ENCODE assay signal across 8 mouse cellular contexts in genomic region chr1:124845681-124846080, GRCm38 (mm10).
DNase-seq lines count a peak whose midpoint lies in the region; ATAC-seq lines count a peak whose summit lies in the region.

No protein-coding gene starts in this region.

- H3K9me3 ChIP-seq in neural tube, embryonic 15.5 days (replicated peaks), result no peaks in the 10 kb centered on the region
- no peaks in the 10 kb centered on the region for H3K9me3 ChIP-seq in embryonic facial prominence, embryonic 10.5 days
- no peaks in the 10 kb centered on the region for H3K9me3 ChIP-seq in intestine, embryonic 16.5 days (ENCODE audit: control insufficient read depth, low read length)

- no peak overlapping the region for H3K4me2 ChIP-seq in neural tube, embryonic 15.5 days
- H3K4me2 ChIP-seq in intestine, embryonic 16.5 days (ENCODE audit: low read depth, low read length), result no peak overlapping the region

- no peak for ATAC-seq in neural tube, embryonic 15.5 days (ENCODE audit: low FRiP score)
- no peak for ATAC-seq in intestine, embryonic 16.5 days

- peak; percentile 17 to 23 for DNase-seq in gastrocnemius, postnatal 4 days (ENCODE audit: low spot score in 2 of 2)
- no peak for DNase-seq in gastrocnemius, postnatal 25 days
- DNase-seq in neural tube, embryonic 10.5 days (ENCODE audit: extremely low spot score, low spot score), result peak; percentile 29
- peak; percentile 53 for DNase-seq in embryonic facial prominence, embryonic 10.5 days (ENCODE audit: low spot score)
- peak; percentile 18 for DNase-seq in lung, postnatal 14 days
- no peak for DNase-seq in thymus, postnatal 25 days

- no peaks in the 10 kb centered on the region for H3K27me3 ChIP-seq in neural tube, embryonic 15.5 days (replicated peaks)
- H3K27me3 ChIP-seq in embryonic facial prominence, embryonic 10.5 days (replicated peaks; ENCODE audit: low read depth, poor library complexity, severe bottlenecking), result no peaks in the 10 kb centered on the region
- H3K27me3 ChIP-seq in intestine, embryonic 16.5 days (replicated peaks; ENCODE audit: control insufficient read depth, insufficient read depth, low read length), result no peaks in the 10 kb centered on the region

- H3K9ac ChIP-seq in neural tube, embryonic 15.5 days (replicated peaks), result no peak overlapping the region
- no peak overlapping the region for H3K9ac ChIP-seq in intestine, embryonic 16.5 days (ENCODE audit: low read depth, low read length)

- H3K4me3 ChIP-seq in neural tube, embryonic 15.5 days (replicated peaks), result no peak overlapping the region
- no peak overlapping the region for H3K4me3 ChIP-seq in embryonic facial prominence, embryonic 10.5 days
- no peak overlapping the region for H3K4me3 ChIP-seq in intestine, embryonic 16.5 days (ENCODE audit: low read length)

- WGBS in neural tube, embryonic 15.5 days, result 62% methylated on average over 6 of the region's 6 CpGs
- WGBS in embryonic facial prominence, embryonic 10.5 days, result 59% methylated on average over 6 of the region's 6 CpGs
- 45% methylated on average over 6 of the region's 6 CpGs for WGBS in intestine, embryonic 16.5 days

- H3K4me1 ChIP-seq in neural tube, embryonic 15.5 days, result no peaks in the 10 kb centered on the region
- H3K4me1 ChIP-seq in embryonic facial prominence, embryonic 10.5 days, result no peaks in the 10 kb centered on the region
- H3K4me1 ChIP-seq in intestine, embryonic 16.5 days (ENCODE audit: control insufficient read depth, insufficient read depth, low read length), result no peaks in the 10 kb centered on the region

- no peaks in the 10 kb centered on the region for H3K36me3 ChIP-seq in neural tube, embryonic 15.5 days
- H3K36me3 ChIP-seq in embryonic facial prominence, embryonic 10.5 days (replicated peaks), result no peaks in the 10 kb centered on the region
- no peaks in the 10 kb centered on the region for H3K36me3 ChIP-seq in intestine, embryonic 16.5 days (ENCODE audit: control insufficient read depth, insufficient read depth, low read length)

- H3K27ac ChIP-seq in neural tube, embryonic 15.5 days (replicated peaks), result no peak overlapping the region
- H3K27ac ChIP-seq in embryonic facial prominence, embryonic 10.5 days (replicated peaks), result no peak overlapping the region
- H3K27ac ChIP-seq in intestine, embryonic 16.5 days (ENCODE audit: low read length), result no peak overlapping the region

Comparison
In these comparisons a context has a peak if more than half of its experiments do, and no peak if none do; other contexts are left out.
1. DNase-seq: peak in gastrocnemius, postnatal 4 days (2 of 2), neural tube, embryonic 10.5 days (single experiment), embryonic facial prominence, embryonic 10.5 days (single experiment) and lung, postnatal 14 days (single experiment); none in gastrocnemius, postnatal 25 days (single experiment) and thymus, postnatal 25 days (single experiment).